Mouse (Mus musculus) right cerebral cortex, postnatal 25 days (tissue): ENCODE measurements around the gene Rsph4a.
A peak's percentile ranks its signal among the peaks of the same experiment; 100 is the strongest.
"Not testable (repeated sequence)": the region's sequence is repeated elsewhere in the genome, so short reads cannot be mapped to it uniquely, and the experiment has no call there.

ENCODE experiments used
- DNase-seq: peaks from one replicate; pipeline ENCODE4 v3.0.0; 2022

Gene Rsph4a

GRCm38 (mm10) chr10:33904530-33905481 lies at the start of gene Rsph4a:
Rsph4a (plus strand) TSS chr10:33905111.
- peak; percentile 56 for DNase-seq

GRCm38 (mm10) chr10:33857421-33857820 lies 47.5 kb upstream of the Rsph4a start, which contains the start of gene Sult3a1:
Sult3a1 (plus strand) TSS chr10:33857721.
- no peak for DNase-seq

- no peak for DNase-seq
Measured at GRCm38 (mm10) chr10:33865994-33866393, 38.9 kb upstream of the Rsph4a start.

- DNase-seq, result no peak
Measured at GRCm38 (mm10) chr10:33870441-33870840, 34.5 kb upstream of the Rsph4a start.

- no peak for DNase-seq
Measured at GRCm38 (mm10) chr10:33872672-33873398, 32.1 kb upstream of the Rsph4a start.

- DNase-seq, result not testable (repeated sequence)
Measured at GRCm38 (mm10) chr10:33882411-33882810, 22.5 kb upstream of the Rsph4a start.

GRCm38 (mm10) chr10:33901520-33901919 lies 3.4 kb upstream of the Rsph4a start:
- not testable (repeated sequence) for DNase-seq

- DNase-seq, result no peak
Measured at GRCm38 (mm10) chr10:33905489-33905888, 578 bp downstream of the Rsph4a start.

- DNase-seq, result no peak
Measured at GRCm38 (mm10) chr10:33940702-33941101, 35.8 kb downstream of the Rsph4a start.

- no peak for DNase-seq
Measured at GRCm38 (mm10) chr10:33945390-33945789, 40.5 kb downstream of the Rsph4a start.

- no peak for DNase-seq
Measured at GRCm38 (mm10) chr10:33946336-33946735, 41.4 kb downstream of the Rsph4a start.

GRCm38 (mm10) chr10:33950803-33951583 lies 46.1 kb downstream of the Rsph4a start, which contains the start of gene Zup1:
Zup1 (minus strand) TSS chr10:33951269.
- peak; percentile 83 for DNase-seq

- no peak for DNase-seq
Measured at GRCm38 (mm10) chr10:33952509-33952908, 47.6 kb downstream of the Rsph4a start.
